Mouse (Mus musculus): ENCODE measurements around the gene Kcnh7. TPM values are rescaled to one million over a fixed set of nuclear protein-coding genes. Genes with fewer than 3 reads are reported as not detected.

The Kcnh7 gene
- polyA plus RNA-seq (2015; fragmentation: Nextera tagmentation; extraction: Ambion mirVana), result 2.7 and 3.7 TPM in 2 replicates

- Histone ChIP-seq H3K4me3 (peak within 1 kb of the TSS; percentile 60), H3K27ac (replicated peaks) (no peak within 1 kb of the TSS), H3K36me3 (no peaks in the 10 kb centered on the region), H3K9me3 (no peaks in the 10 kb centered on the region), H3K4me1 (peaks cover 15% of the 10 kb centered on the region), H3K4me2 (peak within 1 kb of the TSS; percentile 84), H3K9ac (peak within 1 kb of the TSS; percentile 62), H3K27me3 (replicated peaks) (peaks cover 24% of the 10 kb centered on the region)
- no peak for ATAC-seq (ENCODE audit: extremely low read depth, insufficient number of reproducible peaks, low FRiP score, low TSS enrichment)
- under 1% methylated on average over 46 of the region's 49 CpGs for WGBS
Observed at GRCm38 (mm10) chr2:63183563-63184545, at the start of gene Kcnh7. Gene Kcnh7, minus strand, starts transcription at chr2:63184287.

- H3K4me1 ChIP-seq, result no peaks in the 10 kb centered on the region
- H3K9me3 ChIP-seq, result no peaks in the 10 kb centered on the region
- no peak overlapping the region for H3K4me3 ChIP-seq
- no peak for ATAC-seq (ENCODE audit: extremely low read depth, insufficient number of reproducible peaks, low FRiP score, low TSS enrichment)
- no peak overlapping the region for H3K27ac ChIP-seq (replicated peaks)
- 66% methylated on average over 3 of the region's 3 CpGs for WGBS
- H3K36me3 ChIP-seq, result no peaks in the 10 kb centered on the region
- no peaks in the 10 kb centered on the region for H3K27me3 ChIP-seq (replicated peaks)
- H3K9ac ChIP-seq, result no peak overlapping the region
- H3K4me2 ChIP-seq, result no peak overlapping the region
Observed at GRCm38 (mm10) chr2:63207435-63207834, 23.3 kb upstream of the Kcnh7 start.

GRCm38 (mm10) chr2:63186014-63186413, 1.9 kb upstream of the Kcnh7 start:
- Histone ChIP-seq H3K4me3 (no peak overlapping the region), H3K27ac (replicated peaks) (no peak overlapping the region), H3K36me3 (no peaks in the 10 kb centered on the region), H3K4me1 (peaks cover 12% of the 10 kb centered on the region), H3K4me2 (no peak overlapping the region), H3K9me3 (no peaks in the 10 kb centered on the region), H3K27me3 (replicated peaks) (peaks cover 24% of the 10 kb centered on the region), H3K9ac (no peak overlapping the region)
- no peak for ATAC-seq (ENCODE audit: extremely low read depth, insufficient number of reproducible peaks, low FRiP score, low TSS enrichment)
- WGBS, result 0% methylated on average over 2 of the region's 2 CpGs

- H3K9ac ChIP-seq, result peak overlapping the region; percentile 62
- WGBS, result 5% methylated on average over 13 of the region's 15 CpGs
- H3K4me2 ChIP-seq, result peak overlapping the region; percentile 84
- no peaks in the 10 kb centered on the region for H3K9me3 ChIP-seq
- peaks cover 15% of the 10 kb centered on the region for H3K4me1 ChIP-seq
- no peaks in the 10 kb centered on the region for H3K36me3 ChIP-seq
- peak overlapping the region; percentile 60 for H3K4me3 ChIP-seq
- H3K27me3 ChIP-seq (replicated peaks), result peaks cover 24% of the 10 kb centered on the region
- no peak overlapping the region for H3K27ac ChIP-seq (replicated peaks)
- ATAC-seq (ENCODE audit: extremely low read depth, insufficient number of reproducible peaks, low FRiP score, low TSS enrichment), result no peak
Observed at GRCm38 (mm10) chr2:63184551-63185430, 704 bp upstream of the Kcnh7 start.

- H3K4me1 ChIP-seq, result peaks cover 7% of the 10 kb centered on the region
- no peak overlapping the region for H3K9ac ChIP-seq
- H3K36me3 ChIP-seq, result no peaks in the 10 kb centered on the region
- no peak overlapping the region for H3K4me3 ChIP-seq
- H3K27me3 ChIP-seq (replicated peaks), result no peaks in the 10 kb centered on the region
- no peak overlapping the region for H3K4me2 ChIP-seq
- H3K27ac ChIP-seq (replicated peaks), result no peak overlapping the region
- no peaks in the 10 kb centered on the region for H3K9me3 ChIP-seq
- ATAC-seq (ENCODE audit: extremely low read depth, insufficient number of reproducible peaks, low FRiP score, low TSS enrichment), result no peak
Observed at GRCm38 (mm10) chr2:63153701-63154100, 30.4 kb downstream of the Kcnh7 start.

- H3K27me3 ChIP-seq (replicated peaks), result no peaks in the 10 kb centered on the region
- no peak overlapping the region for H3K4me3 ChIP-seq
- H3K36me3 ChIP-seq, result no peaks in the 10 kb centered on the region
- H3K9ac ChIP-seq, result no peak overlapping the region
- H3K4me1 ChIP-seq, result peaks cover 8% of the 10 kb centered on the region
- WGBS, result 36% methylated on average over 2 of the region's 2 CpGs
- H3K9me3 ChIP-seq, result no peaks in the 10 kb centered on the region
- peak overlapping the region; percentile 24; the same call in 1 of the 2 replicates for H3K27ac ChIP-seq (replicated peaks)
- no peak overlapping the region for H3K4me2 ChIP-seq
- ATAC-seq (ENCODE audit: extremely low read depth, insufficient number of reproducible peaks, low FRiP score, low TSS enrichment), result no peak
Observed at GRCm38 (mm10) chr2:63127762-63128516, 56.1 kb downstream of the Kcnh7 start.

- Histone ChIP-seq H3K27ac (replicated peaks) (no peak overlapping the region), H3K36me3 (no peaks in the 10 kb centered on the region), H3K4me3 (no peak overlapping the region), H3K9ac (no peak overlapping the region), H3K4me1 (no peaks in the 10 kb centered on the region), H3K27me3 (replicated peaks) (no peaks in the 10 kb centered on the region), H3K9me3 (no peaks in the 10 kb centered on the region), H3K4me2 (no peak overlapping the region)
- ATAC-seq (ENCODE audit: extremely low read depth, insufficient number of reproducible peaks, low FRiP score, low TSS enrichment), result no peak
- 49% methylated on average over 3 of the region's 3 CpGs for WGBS
Observed at GRCm38 (mm10) chr2:63120316-63120715, 63.8 kb downstream of the Kcnh7 start.

GRCm38 (mm10) chr2:63117209-63118193, 66.6 kb downstream of the Kcnh7 start:
- Histone ChIP-seq H3K4me2 (no peak overlapping the region), H3K4me1 (no peaks in the 10 kb centered on the region), H3K9ac (no peak overlapping the region), H3K27ac (replicated peaks) (no peak overlapping the region), H3K36me3 (no peaks in the 10 kb centered on the region), H3K27me3 (replicated peaks) (no peaks in the 10 kb centered on the region), H3K4me3 (no peak overlapping the region), H3K9me3 (no peaks in the 10 kb centered on the region)
- WGBS, result 62% methylated on average over 4 of the region's 4 CpGs
- ATAC-seq (ENCODE audit: extremely low read depth, insufficient number of reproducible peaks, low FRiP score, low TSS enrichment), result no peak

GRCm38 (mm10) chr2:63105971-63106370, 78.1 kb downstream of the Kcnh7 start:
- Histone ChIP-seq H3K27me3 (replicated peaks) (no peaks in the 10 kb centered on the region), H3K4me1 (no peaks in the 10 kb centered on the region), H3K27ac (replicated peaks) (no peak overlapping the region), H3K4me3 (no peak overlapping the region), H3K36me3 (no peaks in the 10 kb centered on the region), H3K9ac (no peak overlapping the region), H3K4me2 (no peak overlapping the region), H3K9me3 (no peaks in the 10 kb centered on the region)
- no peak for ATAC-seq (ENCODE audit: extremely low read depth, insufficient number of reproducible peaks, low FRiP score, low TSS enrichment)
- WGBS, result 79% methylated on average over 2 of the region's 2 CpGs

GRCm38 (mm10) chr2:63099676-63100075, 84.4 kb downstream of the Kcnh7 start:
- no peak overlapping the region for H3K4me2 ChIP-seq
- H3K9ac ChIP-seq, result no peak overlapping the region
- no peak overlapping the region for H3K27ac ChIP-seq (replicated peaks)
- ATAC-seq (ENCODE audit: extremely low read depth, insufficient number of reproducible peaks, low FRiP score, low TSS enrichment), result no peak
- no peak overlapping the region for H3K4me3 ChIP-seq
- no peaks in the 10 kb centered on the region for H3K4me1 ChIP-seq
- no peaks in the 10 kb centered on the region for H3K36me3 ChIP-seq
- H3K27me3 ChIP-seq (replicated peaks), result no peaks in the 10 kb centered on the region
- H3K9me3 ChIP-seq, result no peaks in the 10 kb centered on the region
